Mouse (Mus musculus): ENCODE results near the gene E330014E10Rik.
"Not testable (repeated sequence)": the region's sequence is repeated elsewhere in the genome, so short reads cannot be mapped to it uniquely, and the experiment has no call there.

E330014E10Rik gene

DNA sequence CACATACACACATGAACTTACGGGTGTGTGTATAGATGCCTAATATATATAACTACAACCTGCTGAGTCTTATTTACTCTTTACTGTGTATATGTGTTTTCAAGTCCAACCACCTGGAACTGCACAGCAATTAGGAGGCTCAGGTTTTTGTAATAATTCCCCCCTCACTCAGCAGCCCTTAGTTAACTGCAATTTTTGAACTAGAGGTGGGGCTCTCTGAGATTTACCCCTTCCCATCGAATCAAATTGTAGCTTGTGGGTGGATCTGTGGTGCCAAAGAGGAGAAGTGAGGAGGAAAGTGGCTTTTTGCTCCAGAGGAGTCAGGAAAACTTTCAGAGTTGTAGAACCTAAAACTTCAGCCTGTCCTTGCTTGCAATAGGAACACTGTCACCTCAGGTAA is at the start of gene E330014E10Rik:
Gene E330014E10Rik, plus strand, starts transcription at position 301 of the 400 bp plus-strand sequence.
- in situ Hi-C loops (cut with MboI; ENCODE audit: unreplicated experiment in 2 of 2) = not testable (repeated sequence)

- in situ Hi-C loops (cut with MboI; ENCODE audit: unreplicated experiment in 2 of 2) = not testable (repeated sequence)
Measured at GRCm38 (mm10) chr5:95736073-95736472, 39.7 kb upstream of the E330014E10Rik start, which contains the start of gene Gm7978. TSS of gene Gm7978 (minus strand) at chr5:95736173.

DNA sequence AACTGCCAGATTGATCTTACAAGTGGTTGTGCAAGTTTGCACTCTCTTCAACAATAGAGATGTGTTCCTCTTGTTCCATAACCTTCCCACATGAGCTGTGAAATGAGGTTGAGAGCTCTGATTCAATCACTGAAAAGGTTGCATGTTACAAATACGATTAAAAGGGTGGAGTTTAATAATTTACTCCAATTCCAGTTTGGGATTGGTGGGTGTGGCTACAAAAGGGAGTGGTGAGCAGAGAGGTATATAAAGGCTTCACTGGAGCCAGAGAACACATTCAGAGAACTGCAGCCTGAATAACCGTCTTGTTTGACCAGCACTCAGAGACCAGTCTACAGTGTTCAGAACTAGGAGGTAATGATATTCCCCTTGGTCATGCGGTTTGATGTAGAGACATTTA is 34.1 kb upstream of the E330014E10Rik start, which contains the start of gene Gm7982:
Gene Gm7982, plus strand, starts transcription at position 301 of the 400 bp plus-strand sequence.
- in situ Hi-C loops (cut with MboI; ENCODE audit: unreplicated experiment in 2 of 2) = not testable (repeated sequence)

- in situ Hi-C loops (cut with MboI; ENCODE audit: unreplicated experiment in 2 of 2) = not testable (repeated sequence)
Measured at GRCm38 (mm10) chr5:95810841-95811240, 35.1 kb downstream of the E330014E10Rik start.

GRCm38 (mm10) chr5:95836580-95836979 is 60.8 kb downstream of the E330014E10Rik start:
- in situ Hi-C loops (cut with MboI; ENCODE audit: unreplicated experiment in 2 of 2) = no loop called here

- in situ Hi-C loops (cut with MboI; ENCODE audit: unreplicated experiment in 2 of 2) = no loop called here
Measured at GRCm38 (mm10) chr5:95854030-95854429, 78.2 kb downstream of the E330014E10Rik start.
